In the genomic region with DNA sequence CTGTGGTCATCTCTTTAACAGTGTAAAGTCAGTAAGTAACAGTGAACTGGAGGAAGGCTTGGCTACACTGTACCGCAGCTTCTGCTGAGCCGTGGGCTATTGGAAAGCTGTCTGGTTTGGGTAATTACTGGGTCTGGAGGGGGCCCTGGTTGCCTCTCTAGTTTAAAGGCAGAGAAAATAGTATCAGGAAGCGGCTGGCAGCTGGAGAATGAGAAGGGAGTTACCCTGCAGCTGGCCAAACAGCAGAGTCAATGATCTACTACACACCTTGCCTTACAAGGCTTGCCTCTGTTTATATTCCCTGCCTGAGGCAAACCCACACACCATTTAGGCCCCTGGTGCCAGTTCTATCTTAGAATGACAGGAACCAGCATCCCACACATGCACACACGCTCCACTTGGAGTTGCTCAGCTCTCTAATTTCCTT, we compare ENCODE assay signal across 12 mouse cellular contexts.
DNase-seq lines count a peak whose midpoint lies in the region; ATAC-seq lines count a peak whose summit lies in the region.
"Had no signal": no experiment of that assay in that cellular context is flagged by ENCODE, and none has a peak within 500 bp of the region (broad histone marks: within the 10 kb centered on the region; RNA-seq: fewer than 3 reads in every experiment).

No protein-coding gene starts in this region.

- 34% methylated on average over 4 of the region's 4 CpGs for WGBS in heart, embryonic 16.5 days
- 21% methylated on average over 4 of the region's 4 CpGs for WGBS in embryonic facial prominence, embryonic 11.5 days
- WGBS in midbrain, embryonic 15.5 days = 60% methylated on average over 4 of the region's 4 CpGs

- H3K27ac ChIP-seq in heart, embryonic 16.5 days (ENCODE audit: low read length) = no peak overlapping the region
- H3K27ac ChIP-seq in embryonic facial prominence, embryonic 11.5 days (replicated peaks; ENCODE audit: low read depth, low read length) = peak overlapping the region; percentile 20; the same call in 1 of the 2 replicates
- peak overlapping the region; percentile 62 for H3K27ac ChIP-seq in midbrain, embryonic 15.5 days
- H3K27ac ChIP-seq: liver, embryonic 15.5 days had no signal

- no peak overlapping the region for H3K9ac ChIP-seq in heart, embryonic 16.5 days (ENCODE audit: low read length)
- no peak overlapping the region for H3K9ac ChIP-seq in embryonic facial prominence, embryonic 11.5 days (replicated peaks; ENCODE audit: low read length)
- no peak overlapping the region for H3K9ac ChIP-seq in midbrain, embryonic 15.5 days
- H3K9ac ChIP-seq: liver, embryonic 15.5 days had no signal

- no peaks in the 10 kb centered on the region for H3K9me3 ChIP-seq in heart, embryonic 16.5 days (replicated peaks; ENCODE audit: control insufficient read depth, low read length)
- H3K9me3 ChIP-seq in embryonic facial prominence, embryonic 11.5 days (replicated peaks; ENCODE audit: control insufficient read depth, low read length) = no peaks in the 10 kb centered on the region
- H3K9me3 ChIP-seq in midbrain, embryonic 15.5 days = no peaks in the 10 kb centered on the region
- H3K9me3 ChIP-seq: liver, embryonic 15.5 days had no signal

- no peak for DNase-seq in heart, adult 8-10 months (ENCODE audit: low spot score)
- DNase-seq in embryonic facial prominence, embryonic 11.5 days (ENCODE audit: low spot score) = peak; percentile 52
- DNase-seq in kidney, adult 9 months = peak; percentile 9
- no peak for DNase-seq in gastrocnemius, postnatal 10 days
- DNase-seq in gastrocnemius, adult 8-10 months (ENCODE audit: low spot score in 2 of 2) = no peak
- DNase-seq in gastrocnemius, adult 18-20 months (ENCODE audit: low spot score) = no peak
- DNase-seq: cerebellum, adult 8-10 months; heart, postnatal 36 days had no signal

- peaks cover 9% of the 10 kb centered on the region for H3K4me1 ChIP-seq in heart, embryonic 16.5 days (ENCODE audit: control insufficient read depth, insufficient read depth, low read length)
- H3K4me1 ChIP-seq in embryonic facial prominence, embryonic 11.5 days (ENCODE audit: control insufficient read depth, insufficient read depth, low read length) = no peaks in the 10 kb centered on the region
- peaks cover 20% of the 10 kb centered on the region for H3K4me1 ChIP-seq in midbrain, embryonic 15.5 days
- H3K4me1 ChIP-seq: liver, embryonic 15.5 days had no signal

- no peak overlapping the region for H3K4me2 ChIP-seq in heart, embryonic 16.5 days (ENCODE audit: low read depth, low read length)
- H3K4me2 ChIP-seq in embryonic facial prominence, embryonic 11.5 days (ENCODE audit: low read depth, low read length) = no peak overlapping the region
- no peak overlapping the region for H3K4me2 ChIP-seq in midbrain, embryonic 15.5 days
- H3K4me2 ChIP-seq: liver, embryonic 15.5 days had no signal

- H3K4me3 ChIP-seq in heart, embryonic 16.5 days (ENCODE audit: low read length) = no peak overlapping the region
- no peak overlapping the region for H3K4me3 ChIP-seq in embryonic facial prominence, embryonic 11.5 days (ENCODE audit: low read depth, low read length)
- H3K4me3 ChIP-seq in midbrain, embryonic 15.5 days = no peak overlapping the region
- H3K4me3 ChIP-seq: liver, embryonic 15.5 days had no signal

- no peaks in the 10 kb centered on the region for H3K27me3 ChIP-seq in heart, embryonic 16.5 days (ENCODE audit: control insufficient read depth, insufficient read depth, low read length)
- no peaks in the 10 kb centered on the region for H3K27me3 ChIP-seq in embryonic facial prominence, embryonic 11.5 days (ENCODE audit: control insufficient read depth, insufficient read depth, low read length)
- no peaks in the 10 kb centered on the region for H3K27me3 ChIP-seq in midbrain, embryonic 15.5 days (replicated peaks)
- H3K27me3 ChIP-seq: CH12.LX; liver, embryonic 15.5 days had no signal

- ATAC-seq in heart, embryonic 16.5 days (replicated peaks; ENCODE audit: extremely low read depth, insufficient read depth, low FRiP score) = peak; percentile 30; the same call in 1 of the 2 replicates
- ATAC-seq in embryonic facial prominence, embryonic 11.5 days (replicated peaks; ENCODE audit: insufficient number of reproducible peaks, low FRiP score, low TSS enrichment, low read depth) = peak; percentile 61; the same call in 1 of the 2 replicates
- ATAC-seq in midbrain, embryonic 15.5 days (replicated peaks) = no peak

- peaks cover 14% of the 10 kb centered on the region for H3K36me3 ChIP-seq in heart, embryonic 16.5 days (ENCODE audit: control insufficient read depth, insufficient read depth)
- no peaks in the 10 kb centered on the region; the same call in 1 of the 2 replicates for H3K36me3 ChIP-seq in embryonic facial prominence, embryonic 11.5 days (replicated peaks; ENCODE audit: control insufficient read depth, insufficient read depth, low read depth, low read length)
- H3K36me3 ChIP-seq in midbrain, embryonic 15.5 days (replicated peaks) = 0 out of 2 replicates have a peak, but pooled peaks cover 14% of the 10 kb centered on the region

Comparison
In these comparisons a context has a peak if more than half of its experiments do, and no peak if none do; other contexts are left out.
1. DNase-seq: peak in embryonic facial prominence, embryonic 11.5 days (single experiment) and kidney, adult 9 months (single experiment); none in heart, adult 8-10 months (single experiment), gastrocnemius, postnatal 10 days (single experiment), gastrocnemius, adult 8-10 months (0 of 2) and gastrocnemius, adult 18-20 months (single experiment).